Mouse (Mus musculus) embryonic facial prominence, embryonic 15.5 days (tissue): ENCODE data around the gene Hltf. TPM values are rescaled to one million over a fixed set of nuclear protein-coding genes. Genes with fewer than 3 reads are reported as not detected.
"Not testable (repeated sequence)": the region's sequence is repeated elsewhere in the genome, so short reads cannot be mapped to it uniquely, and the experiment has no call there.

Experiments used
- ATAC-seq: fragments of 200-750 bp; cut with Nextera tagmentation; 2 replicates; pipeline ENCODE4 v1.8.0; 2017; ENCODE audit warnings: low read depth, moderate TSS enrichment; ENCODE audit not compliant: insufficient number of reproducible peaks, low FRiP score, low TSS enrichment
- H3K27ac ChIP-seq: fragments of 300-500 bp; sonication (generic); replicated peaks from 2 replicates; pipeline ENCODE4 v1.5.1; 2015; ENCODE audit warnings: mild to moderate bottlenecking, inconsistent platforms
- H3K27me3 ChIP-seq: fragments of 300-500 bp; sonication (generic); 2 replicates; pipeline ENCODE4 v1.6.1; 2015; ENCODE audit warnings: inconsistent platforms
- H3K36me3 ChIP-seq: fragments of 300-500 bp; sonication (generic); 2 replicates; pipeline ENCODE4 v1.6.1; 2015; ENCODE audit warnings: mild to moderate bottlenecking, inconsistent platforms
- H3K4me1 ChIP-seq: fragments of 300-500 bp; sonication (generic); 2 replicates; pipeline ENCODE4 v1.6.1; 2015; ENCODE audit warnings: inconsistent platforms
- H3K4me2 ChIP-seq: fragments of 300-500 bp; sonication (generic); replicated peaks from 2 replicates; pipeline ENCODE4 v1.6.1; 2015; ENCODE audit warnings: mild to moderate bottlenecking, inconsistent platforms
- H3K4me3 ChIP-seq: fragments of 300-500 bp; sonication (generic); replicated peaks from 2 replicates; pipeline ENCODE4 v1.5.1; 2015; ENCODE audit warnings: mild to moderate bottlenecking, inconsistent platforms
- H3K9ac ChIP-seq: fragments of 300-500 bp; sonication (generic); 2 replicates; pipeline ENCODE4 v1.6.1; 2015; ENCODE audit warnings: inconsistent platforms
- H3K9me3 ChIP-seq: fragments of 300-500 bp; sonication (generic); replicated peaks from 2 replicates; pipeline ENCODE4 v1.6.1; 2016; ENCODE audit warnings: inconsistent platforms
- WGBS: fragments of 180-500 bp; shearing (Covaris S2); methylation state at CpG from one replicate; pipeline ENCODE4 v1.1.7; 2015; 5-methylcytosine and 5-hydroxymethylcytosine counted together
- polyA plus RNA-seq: library from polyadenylated mRNA; unstranded; fragments of >200 nt; fragmentation: Nextera tagmentation; extraction: Ambion mirVana; gene quantifications from 2 replicates; pipeline ENCODE4 v1.2.1, GENCODE M21; 2015

Gene Hltf
- polyA plus RNA-seq, 1 experiment from 2014 or later, result 16.3 TPM

- Histone ChIP-seq H3K27ac (peak overlapping the region; percentile 80; the same call in 1 of the 2 replicates), H3K4me2 (peak overlapping the region; percentile 59), H3K4me1 (peaks cover 11% of the 10 kb centered on the region), H3K4me3 (peak overlapping the region; percentile 85), H3K36me3 (no peaks in the 10 kb centered on the region), H3K9ac (no peak overlapping the region; the same call in 1 of the 2 replicates), H3K27me3 (no peaks in the 10 kb centered on the region), H3K9me3 (no peaks in the 10 kb centered on the region)
- no peak for ATAC-seq
- 15% methylated on average over 10 of the region's 10 CpGs for WGBS
These were observed 23.6 kb upstream of the Hltf start for GRCm38 (mm10) chr3:20033761-20034718.

GRCm38 (mm10) chr3:20034719-20035404 is 22.7 kb upstream of the Hltf start, which contains the start of gene Hps3:
Gene Hps3 (minus strand): TSS chr3:20035315.
- ATAC-seq, result peak; percentile 98
- Histone ChIP-seq H3K36me3 (no peaks in the 10 kb centered on the region), H3K9me3 (no peaks in the 10 kb centered on the region), H3K4me2 (peak within 1 kb of the TSS; percentile 59), H3K27ac (peak within 1 kb of the TSS; percentile 80), H3K9ac (peak within 1 kb of the TSS; percentile 44), H3K4me3 (peak within 1 kb of the TSS; percentile 85), H3K27me3 (no peaks in the 10 kb centered on the region), H3K4me1 (peaks cover 11% of the 10 kb centered on the region)
- 1% methylated on average over 47 of the region's 47 CpGs for WGBS

- Histone ChIP-seq H3K36me3 (no peaks in the 10 kb centered on the region), H3K27ac (no peak overlapping the region), H3K4me3 (no peak overlapping the region), H3K4me2 (no peak overlapping the region), H3K9ac (no peak overlapping the region), H3K9me3 (no peaks in the 10 kb centered on the region), H3K4me1 (peaks cover 11% of the 10 kb centered on the region), H3K27me3 (no peaks in the 10 kb centered on the region)
- ATAC-seq, result no peak
- 70% methylated on average over 4 of the region's 4 CpGs for whole genome bisulfite sequencing
These were observed 21.5 kb upstream of the Hltf start for GRCm38 (mm10) chr3:20036069-20036468.

GRCm38 (mm10) chr3:20041461-20041860 is 16.1 kb upstream of the Hltf start:
- H3K9ac ChIP-seq, ATAC-seq, H3K27ac ChIP-seq, H3K4me3 ChIP-seq, H3K9me3 ChIP-seq, H3K4me1 ChIP-seq, H3K4me2 ChIP-seq, H3K27me3 ChIP-seq, H3K36me3 ChIP-seq: not testable (repeated sequence)
- 90% methylated on average over 7 of the region's 7 CpGs for WGBS

- 65% methylated on average over 3 of the region's 3 CpGs for WGBS
- H3K27ac ChIP-seq, H3K4me1 ChIP-seq, H3K27me3 ChIP-seq, ATAC-seq, H3K36me3 ChIP-seq, H3K9ac ChIP-seq, H3K4me2 ChIP-seq, H3K9me3 ChIP-seq, H3K4me3 ChIP-seq: not testable (repeated sequence)
These were observed 12.9 kb upstream of the Hltf start for GRCm38 (mm10) chr3:20044736-20045135.

GRCm38 (mm10) chr3:20058197-20058541 is 558 bp downstream of the Hltf start:
- H3K9ac ChIP-seq, result no peak overlapping the region
- peak overlapping the region; percentile 92 for H3K4me3 ChIP-seq
- H3K36me3 ChIP-seq, result peaks cover 3% of the 10 kb centered on the region; the same call in 1 of the 2 replicates
- H3K9me3 ChIP-seq, result no peaks in the 10 kb centered on the region
- no peak for ATAC-seq
- 2% methylated on average over 6 of the region's 9 CpGs for WGBS
- H3K27ac ChIP-seq, result no peak overlapping the region
- H3K4me1 ChIP-seq, result peaks cover 6% of the 10 kb centered on the region
- no peaks in the 10 kb centered on the region for H3K27me3 ChIP-seq
- peak overlapping the region; percentile 63 for H3K4me2 ChIP-seq

GRCm38 (mm10) chr3:20076145-20077053 is 18.8 kb downstream of the Hltf start:
- H3K4me2 ChIP-seq, result no peak overlapping the region
- no peak overlapping the region for H3K4me3 ChIP-seq
- H3K27me3 ChIP-seq, result no peaks in the 10 kb centered on the region
- no peak for ATAC-seq
- H3K9ac ChIP-seq, result no peak overlapping the region
- 72% methylated on average over 11 of the region's 11 CpGs for WGBS
- H3K4me1 ChIP-seq, result no peaks in the 10 kb centered on the region
- no peak overlapping the region for H3K27ac ChIP-seq
- no peaks in the 10 kb centered on the region for H3K9me3 ChIP-seq
- H3K36me3 ChIP-seq, result peaks cover 20% of the 10 kb centered on the region

GRCm38 (mm10) chr3:20082161-20082560 is 24.6 kb downstream of the Hltf start:
- Histone ChIP-seq H3K9me3 (no peaks in the 10 kb centered on the region), H3K4me2 (no peak overlapping the region), H3K4me1 (no peaks in the 10 kb centered on the region), H3K4me3 (no peak overlapping the region), H3K27ac (no peak overlapping the region), H3K27me3 (no peaks in the 10 kb centered on the region), H3K36me3 (peaks cover 12% of the 10 kb centered on the region), H3K9ac (no peak overlapping the region)
- no peak for ATAC-seq
- WGBS, result 70% methylated on average over 3 of the region's 3 CpGs

GRCm38 (mm10) chr3:20103830-20104229 is 46.2 kb downstream of the Hltf start:
- ATAC-seq, result no peak
- Histone ChIP-seq H3K4me1 (no peaks in the 10 kb centered on the region), H3K4me3 (no peak overlapping the region), H3K4me2 (no peak overlapping the region), H3K9ac (no peak overlapping the region), H3K9me3 (no peaks in the 10 kb centered on the region), H3K36me3 (0 out of 2 replicates have a peak, but pooled peaks cover 6% of the 10 kb centered on the region), H3K27ac (no peak overlapping the region), H3K27me3 (no peaks in the 10 kb centered on the region)
- WGBS, result 63% methylated on average over 3 of the region's 3 CpGs

GRCm38 (mm10) chr3:20104318-20104717 is 46.7 kb downstream of the Hltf start:
- Histone ChIP-seq H3K27ac (no peak overlapping the region), H3K4me3 (no peak overlapping the region), H3K9ac (no peak overlapping the region), H3K4me2 (no peak overlapping the region), H3K9me3 (no peaks in the 10 kb centered on the region), H3K4me1 (no peaks in the 10 kb centered on the region), H3K36me3 (0 out of 2 replicates have a peak, but pooled peaks cover 6% of the 10 kb centered on the region), H3K27me3 (no peaks in the 10 kb centered on the region)
- 87% methylated on average over 8 of the region's 8 CpGs for WGBS
- ATAC-seq, result no peak
